Mouse (Mus musculus) layer of hippocampus, adult 2 months (tissue): Measurements from ENCODE around the gene Ddx42. TPM values are rescaled to one million over a fixed set of nuclear protein-coding genes. Genes with fewer than 3 reads are reported as not detected.

Experiments used
- DNase-seq, 2 experiments: peaks; one replicate each; pipeline ENCODE4 v3.0.0; 2022; ENCODE audit warnings: low spot score in 2 of 2
- H3K27ac ChIP-seq: fragments of 200-600 bp; 2 replicates; pipeline ENCODE4 v1.8.1; 2022
- H3K4me3 ChIP-seq: fragments of 200-600 bp; 2 replicates; pipeline ENCODE4 v1.8.1; 2022; ENCODE audit warnings: mild to moderate bottlenecking
- CTCF ChIP-seq: fragments of 200-600 bp; conservative IDR thresholded peaks from 2 replicates; pipeline ENCODE4 v1.8.1; 2022; ENCODE audit warnings: antibody characterized with exemption, mild to moderate bottlenecking, moderate library complexity
- total RNA-seq, 2 experiments: library from RNA; stranded (reverse); gene quantifications; 2 replicates each; pipeline ENCODE4 v1.2.3; 2021

Ddx42 gene
- total RNA-seq, 2 experiments from 2014 or later: 69.8 to 71.1 TPM

DNA sequence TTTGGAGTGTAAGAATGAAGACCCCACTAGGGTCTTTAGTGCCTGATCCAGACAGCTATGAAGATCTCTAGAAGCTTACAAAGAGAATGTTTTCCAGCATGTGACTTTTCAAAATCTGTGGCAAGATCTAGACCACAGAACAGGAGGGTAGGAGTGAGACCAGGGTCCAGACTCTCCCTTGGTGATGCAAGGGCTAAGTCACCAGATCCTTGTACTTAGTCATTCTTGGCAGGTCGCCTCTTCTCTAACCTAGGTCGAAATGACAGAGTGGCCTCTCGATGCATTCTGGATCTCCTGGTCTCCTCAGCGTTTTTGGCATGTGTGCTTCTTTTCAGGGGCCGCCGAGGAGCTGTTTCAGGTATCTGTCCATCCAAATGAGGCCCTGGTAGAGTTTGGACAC, 65.7 kb downstream of the Ddx42 start:
- Histone ChIP-seq H3K4me3 (no peak overlapping the region), H3K27ac (no peak overlapping the region)
- DNase-seq: no peak
- TF ChIP-seq CTCF: no peak

DNA sequence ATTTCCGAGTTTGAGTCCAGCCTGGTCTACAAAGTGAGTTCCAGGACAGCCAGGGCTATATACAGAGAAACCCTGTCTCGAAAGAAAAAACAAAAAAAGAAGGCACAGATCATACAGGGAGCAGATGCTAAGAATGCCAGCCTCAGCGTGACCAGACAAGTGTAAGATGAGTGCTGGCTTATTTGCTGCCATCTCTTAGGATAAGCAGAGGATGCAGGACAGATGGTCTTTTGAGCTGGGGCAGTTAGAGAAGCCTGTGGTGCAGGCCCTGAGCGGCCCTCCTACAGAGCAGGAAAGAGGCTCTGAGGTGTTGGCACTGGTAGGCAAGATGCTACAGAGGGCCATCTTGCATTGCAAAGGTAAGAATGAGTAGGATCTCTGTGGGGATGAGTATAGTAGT, 66.6 kb downstream of the Ddx42 start:
- H3K27ac ChIP-seq: no peak overlapping the region
- no peak for DNase-seq
- H3K4me3 ChIP-seq: no peak overlapping the region
- no peak for TF ChIP-seq CTCF

DNA sequence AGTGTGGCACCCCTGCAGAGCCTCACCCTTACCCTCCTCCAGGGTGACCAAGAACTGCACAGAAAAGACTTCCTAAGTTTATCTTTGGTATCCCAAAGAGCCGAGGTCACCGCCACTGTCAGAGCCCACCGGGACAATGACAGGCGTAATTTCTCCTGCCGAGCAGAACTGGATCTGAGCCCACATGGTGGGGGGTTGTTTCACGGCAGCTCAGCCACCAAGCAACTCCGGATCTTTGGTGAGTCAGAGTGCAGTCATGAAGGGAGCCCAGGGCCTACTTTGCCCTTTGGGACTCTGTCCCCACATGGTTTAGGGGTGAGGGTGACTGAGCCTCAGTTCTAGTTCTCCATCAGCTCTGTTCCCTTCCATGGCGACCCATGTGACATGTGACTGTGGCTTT, 67.4 kb downstream of the Ddx42 start:
- Histone ChIP-seq H3K4me3 (no peak overlapping the region), H3K27ac (no peak overlapping the region)
- no peak for TF ChIP-seq CTCF
- DNase-seq: no peak

DNA sequence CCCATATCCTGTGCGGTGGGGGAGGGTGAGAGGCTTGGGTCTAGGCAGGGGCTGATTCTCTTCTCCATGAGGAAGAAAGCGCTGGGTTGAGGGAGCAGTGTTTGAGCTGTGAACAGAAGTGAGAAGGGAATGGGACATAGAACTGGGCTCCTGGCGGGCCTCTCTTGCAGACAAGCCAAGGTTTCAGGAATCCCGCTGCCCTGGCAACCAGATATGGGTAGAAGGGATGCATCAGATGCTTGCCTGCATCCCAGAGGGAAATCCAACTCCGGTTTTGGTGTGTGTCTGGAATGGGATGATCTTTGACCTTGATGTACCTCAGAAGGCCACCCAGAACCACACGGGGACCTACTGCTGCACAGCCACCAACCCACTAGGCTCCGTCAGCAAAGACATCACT, 69.5 kb downstream of the Ddx42 start:
- Histone ChIP-seq H3K27ac (no peak overlapping the region), H3K4me3 (no peak overlapping the region)
- no peak for DNase-seq
- TF ChIP-seq CTCF: no peak

DNA sequence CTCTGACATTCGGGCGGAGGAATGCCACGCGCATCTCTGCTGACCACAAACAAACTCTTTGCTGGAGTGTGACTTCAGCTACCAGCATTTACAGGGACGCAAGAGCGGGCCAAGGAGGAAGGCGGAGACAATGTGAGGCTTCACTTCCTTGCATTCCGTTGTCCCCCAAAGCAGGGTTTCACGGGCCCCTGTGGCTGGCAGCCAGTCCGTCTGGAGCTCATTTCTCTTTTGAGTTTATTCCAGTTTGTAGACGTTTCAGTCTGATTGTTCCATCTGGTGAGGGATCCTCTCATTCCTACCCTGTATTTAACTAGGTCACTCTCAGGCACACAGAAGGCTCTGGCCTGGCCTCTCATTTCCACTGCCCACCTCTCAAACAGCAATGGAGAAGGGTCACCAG, 70.3 kb downstream of the Ddx42 start:
- TF ChIP-seq CTCF: no peak
- peak overlapping the region; percentile 12; the same call in 1 of the 2 replicates for H3K27ac ChIP-seq
- DNase-seq: no peak
- H3K4me3 ChIP-seq: no peak overlapping the region

DNA sequence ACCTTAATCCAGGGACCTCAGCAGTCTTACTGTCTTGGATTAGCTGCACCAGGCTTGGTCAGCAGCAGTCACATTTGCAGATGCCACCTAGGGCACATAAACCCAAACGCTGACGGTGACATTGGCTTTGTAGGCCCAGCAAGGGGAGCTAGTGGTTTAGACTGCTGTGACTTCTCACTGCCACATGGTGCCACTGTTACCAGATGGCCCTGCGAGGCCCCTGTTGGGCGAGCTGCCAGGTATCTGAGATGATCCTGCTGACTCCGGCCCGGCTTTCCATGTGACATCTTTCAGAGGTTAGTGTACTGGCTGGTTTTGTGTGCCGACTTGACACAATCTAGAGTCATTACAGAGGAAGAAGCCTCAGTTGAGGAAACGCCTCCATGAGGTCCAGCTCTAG, 72.6 kb downstream of the Ddx42 start:
- no peak overlapping the region for H3K4me3 ChIP-seq
- DNase-seq: no peak
- H3K27ac ChIP-seq: no peak overlapping the region
- TF ChIP-seq CTCF: peak; percentile 53

DNA sequence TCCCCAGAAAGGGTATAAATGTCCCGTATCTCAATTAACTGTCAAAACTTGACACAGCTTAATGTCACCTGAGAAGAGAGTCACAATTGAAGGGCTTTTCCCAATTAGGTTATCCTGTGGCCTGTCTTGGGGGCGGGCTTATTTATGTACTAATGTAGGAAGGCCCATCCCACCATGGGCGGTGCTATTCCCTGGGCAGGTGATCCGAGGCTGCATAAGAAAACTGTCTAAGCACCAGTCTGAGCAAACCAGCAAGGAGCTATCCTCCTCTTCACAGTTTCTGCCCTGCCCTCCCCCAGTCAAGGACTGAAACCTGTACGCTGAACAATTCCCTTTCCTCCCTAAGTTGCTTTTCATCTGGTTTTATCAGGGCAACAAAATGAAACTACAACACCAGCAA, 73.7 kb downstream of the Ddx42 start:
- no peak for TF ChIP-seq CTCF
- DNase-seq: no peak
- H3K4me3 ChIP-seq: no peak overlapping the region
- no peak overlapping the region for H3K27ac ChIP-seq

DNA sequence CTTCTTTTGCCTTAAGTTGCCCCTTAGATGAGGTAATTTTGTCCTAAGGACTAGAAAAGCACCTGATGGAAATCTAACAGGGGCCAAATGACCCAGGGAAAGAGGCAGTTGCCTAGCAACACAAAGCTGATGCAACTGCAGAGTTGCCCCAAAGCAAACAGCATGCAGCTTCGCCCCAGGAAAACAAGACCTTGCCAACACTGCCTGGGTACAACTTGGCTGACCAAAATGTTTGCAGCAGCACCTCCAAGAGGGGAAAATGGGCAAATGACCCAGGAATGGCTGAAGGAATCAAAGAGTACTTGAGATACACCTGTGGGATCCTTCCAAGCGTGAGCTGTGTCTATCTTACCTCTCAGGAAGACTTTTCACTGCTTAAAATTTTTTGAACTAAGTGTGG, 75.1 kb downstream of the Ddx42 start:
- no peak overlapping the region for H3K27ac ChIP-seq

More for the DNA sequence above, 75.1 kb downstream of the Ddx42 start:
- no peak for DNase-seq
- H3K4me3 ChIP-seq: no peak overlapping the region
- peak; percentile 50 for TF ChIP-seq CTCF

Other genes with a start within 250 kb of the Ddx42 start
- gene Ace, start 249.0 kb upstream of the Ddx42 start, total RNA-seq: 1 to 10 TPM; 6.4 to 6.8 TPM
- not detected for gene Ace3, start 222.3 kb upstream of the Ddx42 start, total RNA-seq
- 1 to 10 TPM; 1.1 to 1.4 TPM for gene Kcnh6, start 208.8 kb upstream of the Ddx42 start, total RNA-seq
- gene Dcaf7, start 180.1 kb upstream of the Ddx42 start, total RNA-seq: 100 to 1,000 TPM; 138 to 143 TPM
- 10 to 100 TPM; 20.4 to 21.3 TPM for gene Taco1, start 150.9 kb upstream of the Ddx42 start, total RNA-seq
- 10 to 100 TPM; 31.5 to 33.0 TPM for gene Map3k3, start 132.3 kb upstream of the Ddx42 start, total RNA-seq
- gene Gm10840, start 56.1 kb upstream of the Ddx42 start, total RNA-seq: not detected
- gene Limd2, start 56.1 kb upstream of the Ddx42 start, total RNA-seq: 100 to 1,000 TPM; 153 TPM
- gene Strada, start 14.8 kb upstream of the Ddx42 start, total RNA-seq: 10 to 100 TPM; 32.0 to 34.3 TPM
- 10 to 100 TPM; 89.8 to 98.2 TPM for gene Ccdc47, start 582 bp upstream of the Ddx42 start, total RNA-seq
- gene Ftsj3, start 39.2 kb downstream of the Ddx42 start, total RNA-seq: 10 to 100 TPM; 33.5 to 36.1 TPM
- gene Psmc5, start 39.2 kb downstream of the Ddx42 start, total RNA-seq: 100 to 1,000 TPM; 160 to 176 TPM
- gene Smarcd2, start 56.0 kb downstream of the Ddx42 start, total RNA-seq: 10 to 100 TPM; 32.8 to 34.4 TPM
- under 1 TPM; 0.15 to 0.34 TPM for gene Tcam1, start 59.7 kb downstream of the Ddx42 start, total RNA-seq
- gene Gh, start 84.9 kb downstream of the Ddx42 start, total RNA-seq: not detected
- gene Cd79b, start 97.8 kb downstream of the Ddx42 start, total RNA-seq: not detected
- gene Scn4a, start 136.4 kb downstream of the Ddx42 start, total RNA-seq: not detected
- gene Prr29, start 148.5 kb downstream of the Ddx42 start, total RNA-seq: not detected
- gene Icam2, start 171.1 kb downstream of the Ddx42 start, total RNA-seq: 1 to 10 TPM; 2.1 to 2.2 TPM